Mouse (Mus musculus) lung, embryonic 16.5 days (tissue): ENCODE results near the gene Sympk. TPM values are rescaled to one million over a fixed set of nuclear protein-coding genes. Genes with fewer than 3 reads are reported as not detected.

ENCODE experiments used
- ATAC-seq: fragments of 200-750 bp; cut with Nextera tagmentation; 2 replicates; pipeline ENCODE4 v1.8.0; 2017; ENCODE audit warnings: low read depth, mild to moderate bottlenecking, moderate library complexity
- H3K27ac ChIP-seq: fragments of 300-500 bp; sonication (generic); 2 replicates; pipeline ENCODE4 v1.5.1; 2014; ENCODE audit warnings: mild to moderate bottlenecking, control low read depth, low read length
- H3K27me3 ChIP-seq: fragments of 300-500 bp; sonication (generic); 2 replicates; pipeline ENCODE4 v1.6.1; 2014; ENCODE audit warnings: low read depth, low read length, mixed read lengths; ENCODE audit not compliant: control insufficient read depth, insufficient read depth
- H3K36me3 ChIP-seq: fragments of 300-500 bp; sonication (generic); 2 replicates; pipeline ENCODE4 v1.6.1; 2014; ENCODE audit warnings: low read length; ENCODE audit not compliant: control insufficient read depth, insufficient read depth
- H3K4me1 ChIP-seq: fragments of 300-500 bp; sonication (generic); replicated peaks from 2 replicates; pipeline ENCODE4 v1.6.1; 2014; ENCODE audit warnings: low read length, mixed read lengths; ENCODE audit not compliant: control insufficient read depth, insufficient read depth
- H3K4me2 ChIP-seq: fragments of 300-500 bp; sonication (generic); 2 replicates; pipeline ENCODE4 v1.6.1; 2014; ENCODE audit warnings: low read depth, low read length, control low read depth
- H3K4me3 ChIP-seq: fragments of 300-500 bp; sonication (generic); 2 replicates; pipeline ENCODE4 v1.5.1; 2014; ENCODE audit warnings: mild to moderate bottlenecking, low read length, control low read depth
- H3K9ac ChIP-seq: fragments of 300-500 bp; sonication (generic); 2 replicates; pipeline ENCODE4 v1.6.1; 2014; ENCODE audit warnings: low read length, control low read depth
- H3K9me3 ChIP-seq: fragments of 300-500 bp; sonication (generic); 2 replicates; pipeline ENCODE4 v1.6.1; 2016; ENCODE audit warnings: low read length; ENCODE audit not compliant: control insufficient read depth
- WGBS: fragments of 180-500 bp; shearing (Covaris S2); extraction: QIAGEN DNeasy Blood & Tissue Kit; methylation state at CpG from one replicate; pipeline ENCODE4 v1.1.7; 2014; 5-methylcytosine and 5-hydroxymethylcytosine counted together
- polyA plus RNA-seq: library from polyadenylated mRNA; unstranded; fragments of >200 nt; fragmentation: Nextera tagmentation; extraction: Ambion mirVana; gene quantifications from 2 replicates; pipeline ENCODE4 v1.2.1, GENCODE M21; 2015

Gene Sympk
- polyA plus RNA-seq, 1 experiment from 2014 or later: 27.5 TPM

DNA sequence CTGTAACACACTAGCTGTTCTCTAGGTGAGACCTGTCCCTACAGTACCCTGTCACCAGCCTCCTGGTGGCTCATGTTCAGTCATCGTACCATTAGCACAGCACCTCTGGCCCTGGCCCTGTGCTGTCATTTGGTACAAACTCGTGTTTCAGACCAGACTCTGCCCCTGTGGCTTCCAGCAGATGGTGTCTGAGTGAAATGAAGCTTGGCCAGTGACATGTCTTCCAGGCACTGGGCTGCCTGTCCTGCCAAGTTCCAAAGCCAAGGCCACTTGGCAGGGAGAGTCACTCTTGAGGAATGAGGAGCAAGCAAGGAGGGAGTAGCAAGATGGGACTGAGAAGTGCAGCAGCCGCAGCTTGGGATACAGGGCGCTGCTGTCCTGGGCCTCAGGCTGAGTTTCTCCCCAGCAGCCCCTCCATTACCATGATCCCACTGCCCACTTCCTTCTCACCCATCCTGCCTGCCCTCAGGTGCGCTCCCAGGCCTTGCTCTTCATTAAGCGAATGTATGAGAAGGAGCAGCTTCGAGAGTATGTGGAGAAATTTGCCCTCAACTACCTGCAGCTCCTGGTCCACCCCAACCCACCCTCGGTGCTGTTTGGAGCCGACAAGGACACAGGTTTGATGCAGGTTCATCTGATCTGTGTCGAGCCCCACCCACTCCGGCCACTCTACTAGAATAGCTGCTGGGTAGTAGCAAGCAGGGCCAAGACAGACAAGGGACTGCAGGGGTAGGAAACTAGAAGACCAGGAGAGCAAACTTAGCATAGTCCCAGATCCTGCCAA, 22.3 kb downstream of the Sympk start:
- 86% methylated on average over 11 of the region's 11 CpGs for WGBS
- no peaks in the 10 kb centered on the region for H3K9me3 ChIP-seq
- H3K36me3 ChIP-seq: peaks cover 64% of the 10 kb centered on the region
- no peak overlapping the region for H3K4me3 ChIP-seq
- H3K27me3 ChIP-seq: no peaks in the 10 kb centered on the region
- no peak overlapping the region for H3K4me2 ChIP-seq
- H3K27ac ChIP-seq: no peak overlapping the region
- H3K4me1 ChIP-seq: no peaks in the 10 kb centered on the region
- no peak for ATAC-seq
- no peak overlapping the region for H3K9ac ChIP-seq

- no peaks in the 10 kb centered on the region for H3K27me3 ChIP-seq
- no peak overlapping the region for H3K4me3 ChIP-seq
- ATAC-seq: no peak
- no peak overlapping the region for H3K4me2 ChIP-seq
- no peak overlapping the region for H3K27ac ChIP-seq
- H3K4me1 ChIP-seq: no peaks in the 10 kb centered on the region
- H3K9ac ChIP-seq: no peak overlapping the region
- 86% methylated on average over 14 of the region's 14 CpGs for WGBS
- peaks cover 54% of the 10 kb centered on the region for H3K36me3 ChIP-seq
- no peaks in the 10 kb centered on the region for H3K9me3 ChIP-seq
These were observed 23.9 kb downstream of the Sympk start for GRCm38 (mm10) chr7:19048006-19048527.

- WGBS: 86% methylated on average over 5 of the region's 5 CpGs
- Histone ChIP-seq H3K9me3 (no peaks in the 10 kb centered on the region), H3K27me3 (no peaks in the 10 kb centered on the region), H3K4me2 (no peak overlapping the region), H3K4me3 (no peak overlapping the region), H3K9ac (no peak overlapping the region), H3K36me3 (peaks cover 50% of the 10 kb centered on the region), H3K4me1 (no peaks in the 10 kb centered on the region), H3K27ac (no peak overlapping the region)
- no peak for ATAC-seq
These were observed 25.1 kb downstream of the Sympk start for GRCm38 (mm10) chr7:19049252-19049651.

GRCm38 (mm10) chr7:19050172-19050571, 26.0 kb downstream of the Sympk start:
- 84% methylated on average over 8 of the region's 8 CpGs for WGBS
- Histone ChIP-seq H3K4me1 (no peaks in the 10 kb centered on the region), H3K27ac (no peak overlapping the region), H3K9ac (no peak overlapping the region), H3K9me3 (no peaks in the 10 kb centered on the region), H3K4me2 (no peak overlapping the region), H3K36me3 (peaks cover 45% of the 10 kb centered on the region), H3K27me3 (no peaks in the 10 kb centered on the region), H3K4me3 (no peak overlapping the region)
- no peak for ATAC-seq

DNA sequence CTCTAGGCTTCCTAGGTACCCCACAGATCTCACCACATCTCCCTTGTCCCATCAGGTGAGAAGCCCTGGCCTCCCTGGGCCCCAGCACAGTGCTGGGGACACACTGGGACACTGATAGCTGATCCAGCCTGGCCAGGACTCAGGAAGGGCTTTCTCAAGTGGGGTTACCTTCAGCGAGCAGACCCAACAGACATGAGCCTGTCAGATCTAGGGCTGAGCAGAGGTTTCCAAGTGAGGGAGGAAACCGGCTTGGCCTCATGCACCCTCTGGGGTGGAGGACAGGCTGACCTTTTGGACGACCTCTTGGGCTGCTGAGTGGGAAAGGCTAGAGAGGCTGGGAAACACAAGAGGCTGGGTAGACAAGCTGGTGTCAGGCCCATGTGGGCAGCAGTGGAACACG, 27.0 kb downstream of the Sympk start:
- Histone ChIP-seq H3K4me2 (no peak overlapping the region), H3K27me3 (no peaks in the 10 kb centered on the region), H3K36me3 (peaks cover 36% of the 10 kb centered on the region), H3K9me3 (no peaks in the 10 kb centered on the region), H3K27ac (no peak overlapping the region), H3K4me3 (no peak overlapping the region), H3K9ac (no peak overlapping the region), H3K4me1 (no peaks in the 10 kb centered on the region)
- 59% methylated on average over 4 of the region's 4 CpGs for WGBS
- no peak for ATAC-seq

DNA sequence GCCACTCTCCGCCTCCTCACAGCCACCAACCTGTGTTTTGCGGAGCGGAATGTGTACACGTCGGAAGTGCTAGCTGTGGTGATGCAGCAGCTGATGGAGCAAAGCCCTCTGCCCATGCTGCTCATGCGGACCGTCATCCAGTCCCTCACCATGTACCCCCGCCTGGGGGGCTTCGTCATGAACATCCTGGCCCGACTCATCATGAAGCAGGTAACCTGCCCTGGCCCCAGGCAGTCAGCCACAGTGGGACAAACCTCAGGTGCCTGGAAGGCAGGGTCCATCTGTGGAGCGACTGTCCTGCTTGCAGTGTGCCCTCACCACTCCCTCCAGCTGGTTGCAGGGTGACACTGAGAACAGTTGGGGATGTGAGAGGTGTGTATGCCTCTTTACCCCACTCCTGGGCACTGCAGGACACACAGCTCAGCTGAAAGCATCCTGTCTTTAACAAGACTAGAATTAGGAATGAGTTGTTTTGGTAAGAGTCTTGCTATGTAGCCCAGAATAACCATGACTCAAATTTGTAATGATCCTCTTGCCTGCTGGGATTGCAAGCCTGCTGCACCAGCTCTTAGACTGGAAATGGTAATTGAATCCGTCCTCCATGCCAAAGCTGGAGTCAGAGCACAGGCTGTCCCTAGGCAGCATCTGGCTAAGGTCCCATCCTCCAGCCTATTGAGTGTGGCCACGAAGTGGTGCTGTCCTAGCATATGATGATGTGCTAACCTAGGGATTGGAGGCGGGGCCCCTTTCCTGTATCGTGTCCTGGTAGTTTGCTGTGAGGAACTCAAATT, 28.4 kb downstream of the Sympk start:
- Histone ChIP-seq H3K36me3 (peaks cover 31% of the 10 kb centered on the region), H3K9ac (no peak overlapping the region), H3K4me2 (no peak overlapping the region), H3K27me3 (no peaks in the 10 kb centered on the region), H3K4me1 (no peaks in the 10 kb centered on the region), H3K9me3 (no peaks in the 10 kb centered on the region), H3K27ac (no peak overlapping the region), H3K4me3 (no peak overlapping the region)
- ATAC-seq: no peak
- 82% methylated on average over 15 of the region's 15 CpGs for whole genome bisulfite sequencing

DNA sequence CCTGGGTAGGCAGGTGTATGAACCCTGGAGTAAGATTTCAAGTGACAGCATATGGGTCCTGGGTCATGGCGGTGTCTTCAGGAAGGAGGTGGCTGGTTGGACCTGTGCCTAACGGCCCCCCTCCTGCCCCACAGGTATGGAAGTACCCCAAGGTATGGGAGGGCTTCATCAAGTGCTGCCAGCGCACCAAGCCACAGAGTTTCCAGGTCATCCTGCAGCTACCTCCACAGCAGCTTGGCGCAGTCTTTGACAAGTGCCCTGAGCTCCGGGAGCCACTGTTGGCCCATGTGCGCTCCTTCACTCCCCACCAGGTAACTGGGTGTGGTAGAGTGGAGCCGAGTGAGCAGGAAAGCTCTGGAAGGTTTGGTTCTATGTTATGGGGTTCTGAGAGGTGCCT, 29.0 kb downstream of the Sympk start:
- peaks cover 27% of the 10 kb centered on the region for H3K36me3 ChIP-seq
- no peak overlapping the region for H3K4me2 ChIP-seq

DNA sequence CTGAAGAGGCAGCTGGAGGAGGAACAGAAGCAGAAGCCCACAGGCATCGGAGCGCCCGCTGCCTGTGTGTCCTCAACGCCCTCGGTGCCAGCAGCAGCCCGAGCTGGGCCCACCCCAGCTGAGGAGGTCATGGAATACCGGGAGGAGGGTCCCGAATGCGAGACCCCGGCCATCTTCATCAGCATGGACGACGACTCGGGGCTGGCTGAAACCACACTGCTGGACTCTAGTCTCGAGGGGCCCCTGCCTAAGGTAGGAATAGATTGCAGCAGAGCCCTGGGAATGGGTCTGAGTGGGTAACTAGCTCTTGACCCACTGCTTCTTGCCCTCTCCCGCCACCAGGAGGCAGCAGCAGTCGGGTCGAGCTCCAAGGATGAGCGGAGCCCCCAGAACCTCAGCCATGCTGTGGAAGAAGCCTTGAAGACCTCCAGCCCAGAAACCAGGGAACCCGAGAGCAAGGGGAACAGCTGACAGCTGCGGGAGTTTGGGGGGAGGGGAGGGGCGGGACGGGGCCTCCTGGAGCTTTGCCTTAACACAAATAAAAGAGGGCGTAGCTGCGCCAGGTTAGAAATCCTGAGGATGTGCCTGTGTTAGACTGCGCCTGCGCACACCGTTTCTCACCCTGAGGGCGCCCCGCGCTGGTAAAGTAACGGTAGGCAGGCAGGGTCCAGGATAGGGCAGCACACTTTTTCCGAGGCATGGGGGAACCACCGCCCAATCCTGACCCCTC, 30.0 kb downstream of the Sympk start, which contains the start of gene Rsph6a:
Rsph6a (plus strand) TSS at position 644 of the 730 bp plus-strand sequence.
- Histone ChIP-seq H3K36me3 (peaks cover 20% of the 10 kb centered on the region), H3K9me3 (no peaks in the 10 kb centered on the region), H3K27ac (no peak within 1 kb of the TSS), H3K4me2 (no peak within 1 kb of the TSS), H3K4me3 (no peak within 1 kb of the TSS), H3K4me1 (no peaks in the 10 kb centered on the region), H3K27me3 (no peaks in the 10 kb centered on the region), H3K9ac (no peak within 1 kb of the TSS)
- 34% methylated on average over 33 of the region's 33 CpGs for WGBS
- peak; percentile 40 for ATAC-seq

More for the DNA sequence above, 29.0 kb downstream of the Sympk start:
- Histone ChIP-seq H3K9me3 (no peaks in the 10 kb centered on the region), H3K4me3 (no peak overlapping the region), H3K4me1 (no peaks in the 10 kb centered on the region), H3K9ac (no peak overlapping the region), H3K27ac (no peak overlapping the region), H3K27me3 (no peaks in the 10 kb centered on the region)
- WGBS: 80% methylated on average over 7 of the region's 7 CpGs
- no peak for ATAC-seq

DNA sequence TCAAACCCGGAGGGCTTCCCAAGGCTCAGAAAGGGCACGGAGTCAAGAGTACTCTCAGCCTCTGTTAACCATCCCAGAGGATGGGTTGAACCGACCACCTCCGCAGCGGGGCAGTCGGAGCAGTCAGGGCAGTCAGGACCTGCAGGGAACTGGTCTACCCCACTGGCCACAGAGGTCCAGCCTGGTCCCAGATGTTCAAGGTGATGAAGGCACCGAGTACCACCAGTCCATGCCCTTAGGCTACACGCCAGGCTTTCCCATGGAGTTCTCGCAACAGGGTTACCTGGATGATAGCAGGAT, 30.6 kb downstream of the Sympk start:
- Histone ChIP-seq H3K4me2 (no peak overlapping the region), H3K4me1 (no peaks in the 10 kb centered on the region), H3K36me3 (peaks cover 15% of the 10 kb centered on the region), H3K27me3 (no peaks in the 10 kb centered on the region), H3K27ac (no peak overlapping the region), H3K9me3 (no peaks in the 10 kb centered on the region), H3K9ac (no peak overlapping the region), H3K4me3 (no peak overlapping the region)
- ATAC-seq: peak; percentile 24; the same call in 1 of the 2 replicates
- WGBS: 61% methylated on average over 9 of the region's 9 CpGs
